Mouse (Mus musculus): ENCODE data around the gene Stoml3.

GRCm38 (mm10) chr3:53514221-53515065 lies 26.0 kb downstream of the Stoml3 start:
- TF ChIP-seq CTCF (IDR thresholded peaks at IDR 0.05; ENCODE audit: insufficient read depth, low read depth, low read length) (no peak), POLR2A (IDR thresholded peaks at IDR 0.05; ENCODE audit: insufficient read depth, low read depth, low read length) (no peak)

All from olfactory bulb, adult 2 months (tissue).